Mouse (Mus musculus) neural tube, embryonic 12.5 days (tissue): ENCODE results near the gene Mettl11b. TPM values are rescaled to one million over a fixed set of nuclear protein-coding genes. Genes with fewer than 3 reads are reported as not detected.
"Not testable (repeated sequence)": the region's sequence is repeated elsewhere in the genome, so short reads cannot be mapped to it uniquely, and the experiment has no call there.

Source experiments
- ATAC-seq: fragments of 200-750 bp; cut with Nextera tagmentation; 2 replicates; pipeline ENCODE4 v1.8.0; 2017; ENCODE audit warnings: low read depth, mild to moderate bottlenecking, moderate TSS enrichment, moderate library complexity; ENCODE audit not compliant: low FRiP score
- H3K27ac ChIP-seq: fragments of 300-500 bp; sonication (generic); 2 replicates; pipeline ENCODE4 v1.5.1; 2016
- H3K27me3 ChIP-seq: fragments of 300-500 bp; sonication (generic); replicated peaks from 2 replicates; pipeline ENCODE4 v1.6.1; 2016; ENCODE audit warnings: mild to moderate bottlenecking
- H3K36me3 ChIP-seq: fragments of 300-500 bp; sonication (generic); 2 replicates; pipeline ENCODE4 v1.6.1; 2016; ENCODE audit warnings: mild to moderate bottlenecking
- H3K4me1 ChIP-seq: fragments of 300-500 bp; sonication (generic); 2 replicates; pipeline ENCODE4 v1.6.1; 2016
- H3K4me2 ChIP-seq: fragments of 300-500 bp; sonication (generic); replicated peaks from 2 replicates; pipeline ENCODE4 v1.6.1; 2016; ENCODE audit warnings: mild to moderate bottlenecking
- H3K4me3 ChIP-seq: fragments of 300-500 bp; sonication (generic); 2 replicates; pipeline ENCODE4 v1.5.1; 2016
- H3K9ac ChIP-seq: fragments of 300-500 bp; sonication (generic); 2 replicates; pipeline ENCODE4 v1.6.1; 2016; ENCODE audit warnings: mild to moderate bottlenecking
- H3K9me3 ChIP-seq: fragments of 300-500 bp; sonication (generic); 2 replicates; pipeline ENCODE4 v1.6.1; 2016; ENCODE audit warnings: mild to moderate bottlenecking
- WGBS: fragments of 180-500 bp; shearing (Covaris S2); methylation state at CpG from one replicate; pipeline ENCODE4 v1.1.7; 2016; 5-methylcytosine and 5-hydroxymethylcytosine counted together
- polyA plus RNA-seq: library from polyadenylated mRNA; unstranded; fragments of >200 nt; fragmentation: Nextera tagmentation; extraction: Ambion mirVana; gene quantifications from 2 replicates; pipeline ENCODE4 v1.2.1, GENCODE M21; 2016

Gene Mettl11b
- not detected in 2 replicates for polyA plus RNA-seq

- no peak within 1 kb of the TSS for H3K9ac ChIP-seq
- H3K9me3 ChIP-seq = no peaks in the 10 kb centered on the region
- no peak within 1 kb of the TSS for H3K4me3 ChIP-seq
- H3K27me3 ChIP-seq = no peaks in the 10 kb centered on the region
- H3K36me3 ChIP-seq = no peaks in the 10 kb centered on the region
- H3K27ac ChIP-seq = no peak within 1 kb of the TSS
- H3K4me2 ChIP-seq = peak within 1 kb of the TSS; percentile 12; the same call in 1 of the 2 replicates
- no peak for ATAC-seq
- peaks cover 4% of the 10 kb centered on the region; the same call in 1 of the 2 replicates for H3K4me1 ChIP-seq
- WGBS = 49% methylated on average over 9 of the region's 9 CpGs
Measured at GRCm38 (mm10) chr1:163725106-163725759, at the start of gene Mettl11b. Mettl11b (minus strand) TSS chr1:163725232.

- H3K27ac ChIP-seq = no peak overlapping the region
- H3K9me3 ChIP-seq = no peaks in the 10 kb centered on the region
- H3K4me1 ChIP-seq = no peaks in the 10 kb centered on the region
- H3K4me3 ChIP-seq = no peak overlapping the region
- no peak for ATAC-seq
- H3K9ac ChIP-seq = no peak overlapping the region
- no peaks in the 10 kb centered on the region for H3K36me3 ChIP-seq
- H3K4me2 ChIP-seq = no peak overlapping the region
- 84% methylated on average over 10 of the region's 10 CpGs for WGBS
- no peaks in the 10 kb centered on the region for H3K27me3 ChIP-seq
Measured at GRCm38 (mm10) chr1:163757462-163758207, 32.6 kb upstream of the Mettl11b start.

GRCm38 (mm10) chr1:163751360-163751992, 26.4 kb upstream of the Mettl11b start:
- no peaks in the 10 kb centered on the region for H3K36me3 ChIP-seq
- H3K4me2 ChIP-seq = no peak overlapping the region
- H3K4me1 ChIP-seq = no peaks in the 10 kb centered on the region
- no peaks in the 10 kb centered on the region for H3K9me3 ChIP-seq
- no peak overlapping the region for H3K4me3 ChIP-seq
- no peak for ATAC-seq
- no peak overlapping the region for H3K9ac ChIP-seq
- H3K27ac ChIP-seq = no peak overlapping the region
- H3K27me3 ChIP-seq = no peaks in the 10 kb centered on the region
- 71% methylated on average over 4 of the region's 4 CpGs for WGBS

GRCm38 (mm10) chr1:163737239-163737533, 12.2 kb upstream of the Mettl11b start:
- H3K27me3 ChIP-seq = no peaks in the 10 kb centered on the region
- H3K27ac ChIP-seq = no peak overlapping the region
- no peak for ATAC-seq
- no peaks in the 10 kb centered on the region for H3K4me1 ChIP-seq
- no peak overlapping the region for H3K4me2 ChIP-seq
- H3K4me3 ChIP-seq = no peak overlapping the region
- no peaks in the 10 kb centered on the region for H3K9me3 ChIP-seq
- no peak overlapping the region for H3K9ac ChIP-seq
- 68% methylated on average over 1 of the region's 1 CpGs for WGBS
- H3K36me3 ChIP-seq = no peaks in the 10 kb centered on the region

GRCm38 (mm10) chr1:163736441-163737238, 11.6 kb upstream of the Mettl11b start:
- Histone ChIP-seq H3K9me3 (no peaks in the 10 kb centered on the region), H3K4me1 (no peaks in the 10 kb centered on the region), H3K36me3 (no peaks in the 10 kb centered on the region), H3K9ac (no peak overlapping the region), H3K4me3 (no peak overlapping the region), H3K27me3 (no peaks in the 10 kb centered on the region), H3K4me2 (no peak overlapping the region), H3K27ac (no peak overlapping the region)
- no peak for ATAC-seq
- 67% methylated on average over 10 of the region's 10 CpGs for WGBS

- 93% methylated on average over 10 of the region's 10 CpGs for WGBS
- not testable (repeated sequence) for H3K4me2 ChIP-seq, H3K9ac ChIP-seq, H3K27me3 ChIP-seq, H3K9me3 ChIP-seq, H3K36me3 ChIP-seq, H3K4me3 ChIP-seq, H3K27ac ChIP-seq, ATAC-seq, H3K4me1 ChIP-seq
Measured at GRCm38 (mm10) chr1:163731166-163731565, 6.1 kb upstream of the Mettl11b start.

GRCm38 (mm10) chr1:163723913-163724312, 1.1 kb downstream of the Mettl11b start:
- WGBS = 45% methylated on average over 1 of the region's 1 CpGs
- Histone ChIP-seq H3K4me3 (no peak overlapping the region), H3K4me2 (no peak overlapping the region)

GRCm38 (mm10) chr1:163708618-163709017, 16.4 kb downstream of the Mettl11b start:
- H3K4me3 ChIP-seq = no peak overlapping the region
- no peaks in the 10 kb centered on the region for H3K4me1 ChIP-seq
- no peak overlapping the region for H3K27ac ChIP-seq
- H3K4me2 ChIP-seq = no peak overlapping the region
- WGBS = 71% methylated on average over 2 of the region's 2 CpGs
- no peak overlapping the region for H3K9ac ChIP-seq
- no peak for ATAC-seq
- no peaks in the 10 kb centered on the region for H3K27me3 ChIP-seq
- H3K9me3 ChIP-seq = no peaks in the 10 kb centered on the region
- H3K36me3 ChIP-seq = no peaks in the 10 kb centered on the region

More at GRCm38 (mm10) chr1:163723913-163724312, 1.1 kb downstream of the Mettl11b start:
- Histone ChIP-seq H3K27ac (no peak overlapping the region), H3K9me3 (no peaks in the 10 kb centered on the region), H3K36me3 (no peaks in the 10 kb centered on the region), H3K9ac (no peak overlapping the region), H3K27me3 (no peaks in the 10 kb centered on the region), H3K4me1 (peaks cover 4% of the 10 kb centered on the region; the same call in 1 of the 2 replicates)
- ATAC-seq = no peak

GRCm38 (mm10) chr1:163700571-163700970, 24.5 kb downstream of the Mettl11b start:
- Histone ChIP-seq H3K9ac (no peak overlapping the region), H3K36me3 (no peaks in the 10 kb centered on the region), H3K27ac (no peak overlapping the region), H3K4me2 (no peak overlapping the region), H3K4me1 (no peaks in the 10 kb centered on the region), H3K9me3 (no peaks in the 10 kb centered on the region), H3K4me3 (no peak overlapping the region), H3K27me3 (no peaks in the 10 kb centered on the region)
- ATAC-seq = no peak
- 90% methylated on average over 7 of the region's 7 CpGs for WGBS

- WGBS = 89% methylated on average over 3 of the region's 3 CpGs
- Histone ChIP-seq H3K4me3 (no peak overlapping the region), H3K9me3 (no peaks in the 10 kb centered on the region), H3K4me1 (no peaks in the 10 kb centered on the region), H3K27ac (no peak overlapping the region), H3K36me3 (no peaks in the 10 kb centered on the region), H3K4me2 (no peak overlapping the region), H3K9ac (no peak overlapping the region), H3K27me3 (no peaks in the 10 kb centered on the region)
- ATAC-seq = no peak
Measured at GRCm38 (mm10) chr1:163699702-163700101, 25.3 kb downstream of the Mettl11b start.

GRCm38 (mm10) chr1:163691860-163692259, 33.2 kb downstream of the Mettl11b start:
- ATAC-seq = no peak
- no peaks in the 10 kb centered on the region for H3K36me3 ChIP-seq
- 86% methylated on average over 3 of the region's 3 CpGs for WGBS

GRCm38 (mm10) chr1:163682935-163683430, 42.0 kb downstream of the Mettl11b start:
- Histone ChIP-seq H3K27ac (no peak overlapping the region), H3K36me3 (no peaks in the 10 kb centered on the region), H3K9me3 (no peaks in the 10 kb centered on the region), H3K4me3 (no peak overlapping the region), H3K4me1 (no peaks in the 10 kb centered on the region), H3K4me2 (no peak overlapping the region), H3K27me3 (no peaks in the 10 kb centered on the region), H3K9ac (no peak overlapping the region)
- no peak for ATAC-seq
- WGBS = 62% methylated on average over 2 of the region's 2 CpGs

More at GRCm38 (mm10) chr1:163691860-163692259, 33.2 kb downstream of the Mettl11b start:
- Histone ChIP-seq H3K9me3 (no peaks in the 10 kb centered on the region), H3K4me2 (no peak overlapping the region), H3K9ac (no peak overlapping the region), H3K27me3 (no peaks in the 10 kb centered on the region), H3K4me1 (no peaks in the 10 kb centered on the region), H3K4me3 (no peak overlapping the region), H3K27ac (no peak overlapping the region)
